Mouse (Mus musculus) liver, adult 2 months (tissue): ENCODE results near the gene Slc24a2. TPM values are rescaled to one million over a fixed set of nuclear protein-coding genes. Genes with fewer than 3 reads are reported as not detected.

Experiments
- DNase-seq: peaks from one replicate; pipeline ENCODE4 v3.0.0-alpha.2; 2011; ENCODE audit warnings: low read depth, low spot score; ENCODE audit errors: extremely low read depth
- H3K27ac ChIP-seq: fragments of 200-500 bp; replicated peaks from 2 replicates; pipeline ENCODE4 v1.5.1; 2012; ENCODE audit warnings: low read depth, mild to moderate bottlenecking, control low read depth, inconsistent platforms, low read length; ENCODE audit not compliant: insufficient read depth
- H3K27me3 ChIP-seq: fragments of 200-500 bp; 2 replicates; pipeline ENCODE4 v1.6.1; 2012; ENCODE audit warnings: mild to moderate bottlenecking, moderate library complexity, low read length, inconsistent platforms; ENCODE audit not compliant: control insufficient read depth, insufficient read depth
- H3K36me3 ChIP-seq: fragments of 200-500 bp; 2 replicates; pipeline ENCODE4 v1.6.1; 2012; ENCODE audit warnings: low read length, inconsistent platforms; ENCODE audit not compliant: control insufficient read depth, insufficient read depth
- H3K4me1 ChIP-seq: fragments of 200-500 bp; 2 replicates; pipeline ENCODE4 v1.6.1; 2011; ENCODE audit warnings: low read length; ENCODE audit not compliant: control insufficient read depth, insufficient read depth
- H3K4me3 ChIP-seq: fragments of 200-500 bp; 2 replicates; pipeline ENCODE4 v1.5.1; 2011; ENCODE audit warnings: low read depth, mild to moderate bottlenecking, control low read depth, low read length, moderate library complexity; ENCODE audit not compliant: insufficient read depth
- H3K79me2 ChIP-seq: fragments of 200-500 bp; 2 replicates; pipeline ENCODE4 v1.6.1; 2012; ENCODE audit warnings: inconsistent platforms, mild to moderate bottlenecking, low read length, moderate library complexity; ENCODE audit not compliant: control insufficient read depth, insufficient read depth
- H3K9ac ChIP-seq: fragments of 200-500 bp; 2 replicates; pipeline ENCODE4 v1.6.1; 2012; ENCODE audit warnings: low read depth, mild to moderate bottlenecking, control low read depth, inconsistent platforms, low read length
- CTCF ChIP-seq: fragments of 200-500 bp; IDR thresholded peaks from 2 replicates; pipeline ENCODE4 v1.5.1; 2011; ENCODE audit warnings: low read depth, low read length, control low read depth
- POLR2A ChIP-seq: fragments of 200-500 bp; IDR thresholded peaks from 2 replicates; pipeline ENCODE4 v1.6.1; 2011; ENCODE audit warnings: low read length, control low read depth; ENCODE audit not compliant: insufficient read depth; ENCODE audit errors: extremely low read depth
- WGBS: fragments of 180-500 bp; shearing (Covaris S2); methylation state at CpG from one replicate; pipeline ENCODE4 v1.1.7; 2018; 5-methylcytosine and 5-hydroxymethylcytosine counted together
- polyA plus RNA-seq: library from polyadenylated mRNA; depleted of rRNA; stranded (reverse); fragments of >200 nt; gene quantifications from 2 replicates; pipeline ENCODE4 v1.2.3, GENCODE M21; 2012; rRNA removed
- total RNA-seq: library from RNA; depleted of rRNA; stranded (reverse); fragments of >200 nt; gene quantifications from 2 replicates; pipeline ENCODE4 v1.2.3, GENCODE M21; 2014; rRNA removed

Gene Slc24a2
- total RNA-seq = 0.07 TPM in 1 of 2 replicates, not detected in the other
- polyA plus RNA-seq = not detected in 2 replicates

- no peak within 1 kb of the TSS for H3K27ac ChIP-seq
- H3K4me3 ChIP-seq = no peak within 1 kb of the TSS
- H3K9ac ChIP-seq = no peak within 1 kb of the TSS
- WGBS = 1% methylated on average over 61 of the region's 62 CpGs
- no peaks in the 10 kb centered on the region; the same call in 1 of the 2 replicates for H3K4me1 ChIP-seq
- H3K36me3 ChIP-seq = no peaks in the 10 kb centered on the region
- H3K27me3 ChIP-seq = peaks cover 4% of the 10 kb centered on the region
- H3K79me2 ChIP-seq = no peaks in the 10 kb centered on the region
- TF ChIP-seq POLR2A (no peak), CTCF (no peak)
- DNase-seq = no peak
Observed at GRCm38 (mm10) chr4:87229960-87230551, at the start of gene Slc24a2. Slc24a2 (minus strand) TSS chr4:87230477.

GRCm38 (mm10) chr4:87274825-87275224 is 44.5 kb upstream of the Slc24a2 start:
- no peaks in the 10 kb centered on the region for H3K4me1 ChIP-seq
- TF ChIP-seq POLR2A = no peak
- TF ChIP-seq CTCF = no peak
- 33% methylated on average over 1 of the region's 1 CpGs for WGBS

GRCm38 (mm10) chr4:87274276-87274675 is 44.0 kb upstream of the Slc24a2 start:
- Histone ChIP-seq H3K9ac (no peak overlapping the region), H3K27me3 (no peaks in the 10 kb centered on the region), H3K4me3 (no peak overlapping the region), H3K36me3 (no peaks in the 10 kb centered on the region), H3K4me1 (no peaks in the 10 kb centered on the region), H3K27ac (no peak overlapping the region), H3K79me2 (no peaks in the 10 kb centered on the region)
- WGBS = 81% methylated on average over 2 of the region's 2 CpGs
- no peak for TF ChIP-seq POLR2A
- no peak for TF ChIP-seq CTCF
- DNase-seq = no peak

More at GRCm38 (mm10) chr4:87274825-87275224, 44.5 kb upstream of the Slc24a2 start:
- Histone ChIP-seq H3K4me3 (no peak overlapping the region), H3K27me3 (no peaks in the 10 kb centered on the region), H3K79me2 (no peaks in the 10 kb centered on the region), H3K9ac (no peak overlapping the region), H3K27ac (no peak overlapping the region), H3K36me3 (no peaks in the 10 kb centered on the region)
- DNase-seq = no peak

- H3K27ac ChIP-seq = no peak overlapping the region
- no peaks in the 10 kb centered on the region for H3K27me3 ChIP-seq
- TF ChIP-seq POLR2A (no peak), CTCF (no peak)
- no peak for DNase-seq
- WGBS = 93% methylated on average over 3 of the region's 3 CpGs
- H3K4me1 ChIP-seq = no peaks in the 10 kb centered on the region
- no peak overlapping the region for H3K9ac ChIP-seq
- H3K79me2 ChIP-seq = no peaks in the 10 kb centered on the region
- H3K4me3 ChIP-seq = no peak overlapping the region
- H3K36me3 ChIP-seq = no peaks in the 10 kb centered on the region
Observed at GRCm38 (mm10) chr4:87273476-87273875, 43.2 kb upstream of the Slc24a2 start.

- Histone ChIP-seq H3K27me3 (peaks cover 4% of the 10 kb centered on the region), H3K4me3 (no peak overlapping the region), H3K36me3 (no peaks in the 10 kb centered on the region), H3K4me1 (no peaks in the 10 kb centered on the region; the same call in 1 of the 2 replicates), H3K9ac (no peak overlapping the region), H3K27ac (no peak overlapping the region), H3K79me2 (no peaks in the 10 kb centered on the region)
- WGBS = 14% methylated on average over 14 of the region's 14 CpGs
- TF ChIP-seq CTCF (no peak), POLR2A (no peak)
- no peak for DNase-seq
Observed at GRCm38 (mm10) chr4:87229224-87229959, 885 bp downstream of the Slc24a2 start.

GRCm38 (mm10) chr4:87221586-87221985 is 8.7 kb downstream of the Slc24a2 start:
- no peaks in the 10 kb centered on the region for H3K79me2 ChIP-seq
- no peaks in the 10 kb centered on the region for H3K36me3 ChIP-seq
- no peaks in the 10 kb centered on the region for H3K27me3 ChIP-seq
- no peaks in the 10 kb centered on the region for H3K4me1 ChIP-seq
- 61% methylated on average over 2 of the region's 2 CpGs for WGBS
- no peak overlapping the region for H3K27ac ChIP-seq
- H3K9ac ChIP-seq = no peak overlapping the region
- no peak overlapping the region for H3K4me3 ChIP-seq
- TF ChIP-seq CTCF (no peak), POLR2A (no peak)
- no peak for DNase-seq
